Mouse (Mus musculus) kidney, postnatal 0 days (tissue): ENCODE data around the gene Lamtor5. TPM values are rescaled to one million over a fixed set of nuclear protein-coding genes. Genes with fewer than 3 reads are reported as not detected.
A peak's percentile ranks its signal among the peaks of the same experiment; 100 is the strongest.

Experiments
- ATAC-seq: fragments of 200-750 bp; cut with Nextera tagmentation; replicated peaks from 2 replicates; pipeline ENCODE4 v1.8.0; 2017; ENCODE audit warnings: low read depth, moderate number of reproducible peaks, moderate TSS enrichment, moderate library complexity; ENCODE audit not compliant: low FRiP score
- DNase-seq: peaks from one replicate; pipeline ENCODE4 v3.0.0-alpha.2; 2016; ENCODE audit warnings: low spot score
- H3K27ac ChIP-seq: fragments of 300-500 bp; sonication (generic); 2 replicates; pipeline ENCODE4 v1.5.1; 2014; ENCODE audit warnings: mild to moderate bottlenecking
- H3K27me3 ChIP-seq: fragments of 300-500 bp; sonication (generic); 2 replicates; pipeline ENCODE4 v1.6.1; 2014; ENCODE audit warnings: low read length, mixed read lengths; ENCODE audit not compliant: insufficient read depth
- H3K36me3 ChIP-seq: fragments of 300-500 bp; sonication (generic); 2 replicates; pipeline ENCODE4 v1.6.1; 2014; ENCODE audit warnings: low read length, mixed read lengths; ENCODE audit not compliant: insufficient read depth
- H3K4me1 ChIP-seq: fragments of 300-500 bp; sonication (generic); replicated peaks from 2 replicates; pipeline ENCODE4 v1.6.1; 2014; ENCODE audit warnings: antibody characterized with exemption, low read length, mixed read lengths; ENCODE audit not compliant: insufficient read depth
- H3K4me2 ChIP-seq: fragments of 300-500 bp; sonication (generic); 2 replicates; pipeline ENCODE4 v1.6.1; 2014; ENCODE audit warnings: mild to moderate bottlenecking, low read length, moderate library complexity, mixed read lengths
- H3K4me3 ChIP-seq: fragments of 300-500 bp; sonication (generic); replicated peaks from 2 replicates; pipeline ENCODE4 v1.5.1; 2014; ENCODE audit warnings: low read depth, low read length
- H3K9ac ChIP-seq: fragments of 300-500 bp; sonication (generic); 2 replicates; pipeline ENCODE4 v1.6.1; 2014; ENCODE audit warnings: low read depth, low read length
- H3K9me3 ChIP-seq: fragments of 300-500 bp; sonication (generic); replicated peaks from 2 replicates; pipeline ENCODE4 v1.6.1; 2016; ENCODE audit warnings: low read length, inconsistent platforms, mixed read lengths
- CTCF ChIP-seq: IDR thresholded peaks from 2 replicates; pipeline ENCODE4 v1.5.1; 2016; ENCODE audit warnings: antibody characterized with exemption, low read depth, mild to moderate bottlenecking, moderate library complexity
- WGBS: fragments of 180-500 bp; shearing (Covaris S2); extraction: QIAGEN DNeasy Blood & Tissue Kit; methylation state at CpG from one replicate; pipeline ENCODE4 v1.1.7; 2014; 5-methylcytosine and 5-hydroxymethylcytosine counted together
- polyA plus RNA-seq: library from polyadenylated mRNA; unstranded; fragments of >200 nt; fragmentation: Nextera tagmentation; extraction: Ambion mirVana; gene quantifications from 2 replicates; pipeline ENCODE4 v1.2.1, GENCODE M21; 2015

Gene Lamtor5
- polyA plus RNA-seq, 1 experiment from 2014 or later, result 248 TPM

DNA sequence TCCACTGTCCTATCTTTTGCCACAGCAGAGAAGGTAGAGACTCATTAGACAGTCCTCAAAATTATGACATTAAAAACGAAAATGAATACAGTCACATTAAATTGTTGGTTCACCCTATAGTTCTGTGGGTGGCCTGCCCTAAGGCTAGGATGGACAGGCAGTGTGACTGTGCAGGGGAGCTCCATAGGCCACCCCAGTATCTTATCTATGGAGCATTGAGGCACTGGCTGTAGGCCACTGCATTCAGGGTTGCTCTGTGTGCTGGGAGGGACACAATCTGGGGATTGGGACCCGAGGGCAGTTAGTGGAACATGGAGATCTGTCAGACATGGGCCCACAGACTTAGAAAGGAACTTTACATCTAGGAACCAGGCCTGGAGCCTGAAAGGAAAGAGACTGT is 44.7 kb upstream of the Lamtor5 start:
- H3K4me1 ChIP-seq, result 0 out of 2 replicates have a peak, but pooled peaks cover 3% of the 10 kb centered on the region
- DNase-seq (no peak), ATAC-seq (no peak)
- H3K9ac ChIP-seq, result no peak overlapping the region
- H3K4me2 ChIP-seq, result no peak overlapping the region
- TF ChIP-seq CTCF, result no peak
- H3K9me3 ChIP-seq, result no peaks in the 10 kb centered on the region
- H3K4me3 ChIP-seq, result no peak overlapping the region
- no peak overlapping the region for H3K27ac ChIP-seq
- WGBS, result 32% methylated on average over 2 of the region's 2 CpGs
- H3K36me3 ChIP-seq, result no peaks in the 10 kb centered on the region
- H3K27me3 ChIP-seq, result no peaks in the 10 kb centered on the region

DNA sequence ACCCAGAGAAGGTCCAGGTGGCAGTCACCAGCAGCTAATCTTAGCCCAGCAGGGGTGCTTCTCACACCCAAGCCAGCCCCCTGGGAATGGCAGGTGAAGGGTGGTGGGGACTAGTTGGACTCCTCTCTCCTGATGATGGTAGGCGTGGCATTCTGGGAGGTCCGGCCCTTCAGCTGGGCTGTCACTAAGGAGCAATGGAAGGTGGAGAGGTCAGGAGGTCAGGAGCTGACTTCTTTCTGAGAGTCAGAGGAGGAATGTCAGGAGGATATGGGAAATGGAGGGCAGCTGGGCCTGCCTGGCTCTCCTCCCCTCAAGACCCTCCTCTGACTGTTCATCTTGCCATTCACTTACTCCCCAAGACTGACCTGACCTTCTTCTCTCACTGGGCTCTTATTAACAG is 40.6 kb upstream of the Lamtor5 start:
- no peak overlapping the region for H3K9ac ChIP-seq
- H3K4me1 ChIP-seq, result 0 out of 2 replicates have a peak, but pooled peaks cover 3% of the 10 kb centered on the region
- no peak for TF ChIP-seq CTCF
- H3K36me3 ChIP-seq, result no peaks in the 10 kb centered on the region
- DNase-seq (no peak), ATAC-seq (no peak)
- H3K9me3 ChIP-seq, result no peaks in the 10 kb centered on the region
- H3K27ac ChIP-seq, result no peak overlapping the region
- H3K4me2 ChIP-seq, result no peak overlapping the region
- no peak overlapping the region for H3K4me3 ChIP-seq
- WGBS, result 55% methylated on average over 2 of the region's 2 CpGs
- H3K27me3 ChIP-seq, result no peaks in the 10 kb centered on the region

DNA sequence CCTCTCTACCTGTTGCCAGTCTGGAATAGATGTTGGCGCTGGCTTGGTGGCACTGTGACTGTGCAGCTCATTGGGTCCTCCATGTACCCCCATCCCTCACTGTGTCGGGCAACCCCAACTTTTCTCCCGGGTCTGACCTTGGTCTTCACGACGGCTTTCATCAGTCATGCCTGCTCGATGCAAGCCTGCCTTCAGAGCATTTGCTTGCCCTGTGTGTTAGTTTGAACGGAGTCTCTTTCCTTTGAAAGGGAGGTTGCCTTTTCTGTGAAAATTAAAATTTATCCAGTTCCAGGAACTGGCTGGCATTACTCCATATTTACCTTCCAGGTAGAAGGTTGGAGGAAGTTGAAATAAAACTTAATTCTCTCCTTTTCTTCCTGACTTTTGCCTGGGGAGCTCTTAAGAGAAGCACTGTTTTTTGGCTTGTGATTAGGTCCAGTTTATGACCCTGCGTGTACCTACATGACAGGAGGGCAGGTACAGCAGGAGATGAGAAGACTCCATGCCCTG is 40.1 kb upstream of the Lamtor5 start:
- WGBS, result 83% methylated on average over 8 of the region's 8 CpGs
- Histone ChIP-seq H3K4me3 (no peak overlapping the region), H3K9ac (no peak overlapping the region), H3K36me3 (no peaks in the 10 kb centered on the region), H3K9me3 (no peaks in the 10 kb centered on the region), H3K4me2 (no peak overlapping the region), H3K27ac (no peak overlapping the region), H3K27me3 (no peaks in the 10 kb centered on the region), H3K4me1 (no peaks in the 10 kb centered on the region)
- no peak for TF ChIP-seq CTCF
- DNase-seq, result no peak
- no peak for ATAC-seq

DNA sequence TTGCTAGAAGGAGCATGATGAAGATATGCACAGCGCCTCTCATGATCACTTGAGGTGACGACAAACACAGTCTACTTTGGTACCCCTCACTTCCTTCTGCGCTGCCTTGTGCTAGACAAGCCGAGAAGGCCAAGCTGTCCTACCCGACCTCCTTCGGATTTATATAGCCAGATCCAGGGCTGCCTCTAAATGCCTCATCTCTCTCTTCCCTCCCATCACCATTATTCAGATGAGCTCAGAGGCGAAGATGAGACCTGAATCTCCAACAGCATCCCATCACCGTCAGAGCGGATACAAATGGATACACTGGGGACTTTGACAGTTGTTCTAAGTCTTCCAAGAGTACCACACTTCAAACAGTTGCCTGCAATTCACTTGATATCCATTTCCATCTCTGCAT is 39.1 kb upstream of the Lamtor5 start, which contains the start of gene Prok1:
TSS of gene Prok1 (minus strand) at position 101 of the 400 bp plus-strand sequence.
- H3K27ac ChIP-seq, result no peak within 1 kb of the TSS
- whole genome bisulfite sequencing, result 87% methylated on average over 9 of the region's 9 CpGs
- no peaks in the 10 kb centered on the region for H3K36me3 ChIP-seq
- no peak within 1 kb of the TSS for H3K9ac ChIP-seq
- H3K4me1 ChIP-seq, result no peaks in the 10 kb centered on the region
- no peaks in the 10 kb centered on the region for H3K27me3 ChIP-seq
- no peaks in the 10 kb centered on the region for H3K9me3 ChIP-seq
- H3K4me2 ChIP-seq, result no peak within 1 kb of the TSS
- ATAC-seq (no peak), DNase-seq (no peak)
- no peak for TF ChIP-seq CTCF
- no peak within 1 kb of the TSS for H3K4me3 ChIP-seq

DNA sequence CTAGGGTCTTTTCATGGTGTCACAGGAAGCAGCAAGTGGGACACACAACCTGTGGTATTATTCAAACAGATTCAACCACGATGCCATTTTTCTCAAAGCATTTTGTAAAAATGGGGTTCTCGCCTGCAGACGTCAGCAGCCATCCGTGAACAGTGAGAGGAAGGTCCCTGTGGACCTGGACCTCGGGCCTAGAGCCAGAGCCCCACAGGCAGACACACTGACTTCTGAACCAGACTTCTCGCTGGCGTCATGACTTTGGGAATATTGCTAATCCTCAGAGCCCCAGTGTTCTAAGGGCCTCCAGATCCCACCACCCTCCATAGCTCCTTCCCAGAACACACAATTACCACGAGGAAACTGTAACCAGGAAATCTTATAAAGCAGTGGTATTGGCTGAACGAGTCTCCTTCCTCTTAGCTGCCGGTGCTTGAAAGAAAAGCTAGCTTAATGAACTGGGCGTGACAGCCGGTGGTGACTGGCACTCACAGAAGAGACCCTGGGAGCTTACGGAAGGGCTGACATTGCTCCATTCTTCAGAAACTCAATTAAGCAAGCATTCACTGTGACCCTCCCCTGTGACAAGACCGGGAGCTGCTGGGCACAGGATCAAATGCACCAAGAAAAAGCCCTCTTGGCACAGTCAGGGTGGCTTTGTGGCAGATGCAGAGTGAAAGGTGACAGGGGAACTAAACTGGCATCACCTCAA is 37.1 kb upstream of the Lamtor5 start:
- Histone ChIP-seq H3K27me3 (no peaks in the 10 kb centered on the region), H3K36me3 (no peaks in the 10 kb centered on the region), H3K4me1 (no peaks in the 10 kb centered on the region), H3K9ac (no peak overlapping the region), H3K27ac (no peak overlapping the region), H3K4me3 (no peak overlapping the region), H3K4me2 (no peak overlapping the region), H3K9me3 (no peaks in the 10 kb centered on the region)
- WGBS, result 49% methylated on average over 14 of the region's 14 CpGs
- DNase-seq (peak; percentile 10), ATAC-seq (no peak)
- no peak for TF ChIP-seq CTCF

DNA sequence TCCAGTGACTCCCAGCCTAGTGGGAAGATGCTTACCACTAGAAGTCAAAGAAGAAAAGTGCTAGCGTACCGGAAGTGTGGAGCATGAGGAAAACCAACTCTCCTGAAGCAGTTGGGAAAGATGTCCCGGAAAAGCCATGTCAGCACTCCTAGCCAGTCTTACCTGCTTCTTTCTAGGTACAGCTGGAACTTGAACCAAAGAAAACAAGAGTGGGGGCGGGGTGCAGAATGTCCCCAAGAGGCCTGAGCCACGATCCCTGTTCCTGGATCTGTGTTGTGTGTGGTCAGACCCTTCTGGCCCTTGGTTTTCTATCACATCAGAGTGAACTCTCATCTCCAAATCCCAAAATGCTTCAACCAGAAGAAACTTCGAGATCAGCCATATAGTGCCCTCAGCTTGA is 31.8 kb upstream of the Lamtor5 start:
- Histone ChIP-seq H3K27me3 (no peaks in the 10 kb centered on the region), H3K27ac (no peak overlapping the region), H3K4me3 (no peak overlapping the region), H3K36me3 (no peaks in the 10 kb centered on the region), H3K9ac (no peak overlapping the region), H3K4me1 (no peaks in the 10 kb centered on the region), H3K4me2 (no peak overlapping the region), H3K9me3 (no peaks in the 10 kb centered on the region)
- no peak for TF ChIP-seq CTCF
- DNase-seq (no peak), ATAC-seq (no peak)
- WGBS, result 68% methylated on average over 6 of the region's 6 CpGs

DNA sequence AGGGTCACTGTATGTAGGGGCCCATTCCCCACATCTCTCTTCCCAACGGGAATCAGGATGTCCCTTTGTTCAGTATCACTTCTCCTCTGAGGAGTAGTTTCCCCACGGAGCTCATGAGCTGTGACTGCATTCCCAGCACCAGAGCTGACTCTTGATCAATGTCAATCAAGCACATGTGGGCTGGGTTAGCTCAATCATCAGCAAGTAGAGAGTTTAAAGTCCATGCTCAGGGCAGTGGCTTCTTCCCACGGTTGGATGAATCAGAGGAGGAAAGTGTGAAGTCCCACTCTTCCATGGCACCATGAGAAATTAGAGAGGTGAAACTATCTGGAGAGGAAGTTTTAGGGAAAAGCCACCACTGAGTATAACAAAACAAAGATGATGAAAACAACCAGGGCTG is 29.6 kb upstream of the Lamtor5 start:
- 57% methylated on average over 3 of the region's 3 CpGs for WGBS
- ATAC-seq, result peak; percentile 59; the same call in 1 of the 2 replicates
- H3K4me1 ChIP-seq, result no peaks in the 10 kb centered on the region
- H3K9ac ChIP-seq, result no peak overlapping the region
- H3K9me3 ChIP-seq, result no peaks in the 10 kb centered on the region
- no peaks in the 10 kb centered on the region for H3K27me3 ChIP-seq
- H3K4me2 ChIP-seq, result no peak overlapping the region
- no peak for TF ChIP-seq CTCF
- no peak overlapping the region for H3K27ac ChIP-seq
- H3K36me3 ChIP-seq, result no peaks in the 10 kb centered on the region
- no peak overlapping the region for H3K4me3 ChIP-seq
- no peak for DNase-seq
